Mouse (Mus musculus) left cerebral cortex, postnatal 10 days (tissue): ENCODE measurements around the gene Zc3h4. TPM values are rescaled to one million over a fixed set of nuclear protein-coding genes. Genes with fewer than 3 reads are reported as not detected.

ENCODE experiments used
- DNase-seq, 2 experiments: peaks; one replicate each; pipeline ENCODE4 v3.0.0; 2021 to 2022; ENCODE audit warnings: low spot score in 2 of 2, mixed read lengths in 1 of 2; ENCODE audit errors: extremely low spot score in 1 of 2
- intact Hi-C: fragments of 180-260 bp; cut with DNase I; formaldehyde crosslinking; loops from one replicate; pipeline ENCODE4 v1.15.1; 2025
- total RNA-seq, 2 experiments: library from RNA; stranded (reverse); gene quantifications; 2 replicates each; pipeline ENCODE4 v1.2.3; 2021

Zc3h4 gene
- total RNA-seq, 2 experiments from 2014 or later: 54.3 to 57.2 TPM

DNA sequence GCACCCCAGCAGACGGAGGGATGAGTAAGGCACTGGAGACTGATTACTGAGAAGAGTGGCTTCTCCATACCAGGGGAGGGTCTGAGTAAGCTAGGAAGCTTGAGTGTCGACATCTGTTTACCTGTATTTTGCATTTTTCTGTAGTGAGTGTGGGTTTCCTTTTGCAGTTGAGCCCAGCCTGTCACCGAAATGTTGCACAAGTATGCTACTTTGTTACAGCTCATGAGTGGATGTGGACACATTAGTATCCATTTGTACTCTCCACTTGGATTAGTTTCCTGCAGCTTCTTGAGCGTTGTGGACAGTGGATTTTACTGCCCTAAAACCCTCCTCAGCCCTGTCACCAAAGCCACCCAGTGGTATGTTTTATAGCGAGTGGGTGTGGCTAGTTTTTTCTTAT, 18.0 kb downstream of the Zc3h4 start:
- intact Hi-C loops: no loop called here
- DNase-seq: no peak

DNA sequence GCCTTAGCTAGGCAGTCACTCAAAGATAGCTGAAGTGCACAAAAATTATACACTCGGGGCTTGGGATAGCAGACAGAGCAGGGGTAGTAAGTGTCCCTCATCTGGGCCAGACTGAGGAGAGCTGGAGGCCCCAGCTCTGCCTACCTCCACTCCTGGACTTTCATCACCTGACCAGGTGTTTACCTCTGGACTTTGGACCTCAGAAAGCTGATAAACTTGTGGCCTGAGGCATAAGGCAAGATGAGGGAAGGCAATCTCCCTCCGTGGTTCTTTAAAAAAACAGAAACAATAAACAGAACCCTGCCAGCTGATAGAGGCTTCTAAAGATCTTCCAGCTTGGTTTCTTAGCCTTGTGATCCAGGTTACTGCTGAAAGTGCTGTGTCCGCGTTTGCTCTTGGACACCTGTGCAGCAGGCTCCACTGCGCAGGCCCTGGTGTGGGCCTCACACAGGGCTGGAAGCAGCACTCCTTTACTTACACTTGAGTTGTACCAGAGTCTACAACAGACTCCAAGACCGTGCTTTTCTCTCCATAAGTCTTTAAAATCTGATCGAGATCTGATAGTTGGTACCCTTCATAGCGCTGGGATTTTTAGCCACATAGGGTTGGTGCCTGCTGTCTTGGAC, 19.9 kb downstream of the Zc3h4 start:
- no peak for DNase-seq
- intact Hi-C loops: no loop called here

DNA sequence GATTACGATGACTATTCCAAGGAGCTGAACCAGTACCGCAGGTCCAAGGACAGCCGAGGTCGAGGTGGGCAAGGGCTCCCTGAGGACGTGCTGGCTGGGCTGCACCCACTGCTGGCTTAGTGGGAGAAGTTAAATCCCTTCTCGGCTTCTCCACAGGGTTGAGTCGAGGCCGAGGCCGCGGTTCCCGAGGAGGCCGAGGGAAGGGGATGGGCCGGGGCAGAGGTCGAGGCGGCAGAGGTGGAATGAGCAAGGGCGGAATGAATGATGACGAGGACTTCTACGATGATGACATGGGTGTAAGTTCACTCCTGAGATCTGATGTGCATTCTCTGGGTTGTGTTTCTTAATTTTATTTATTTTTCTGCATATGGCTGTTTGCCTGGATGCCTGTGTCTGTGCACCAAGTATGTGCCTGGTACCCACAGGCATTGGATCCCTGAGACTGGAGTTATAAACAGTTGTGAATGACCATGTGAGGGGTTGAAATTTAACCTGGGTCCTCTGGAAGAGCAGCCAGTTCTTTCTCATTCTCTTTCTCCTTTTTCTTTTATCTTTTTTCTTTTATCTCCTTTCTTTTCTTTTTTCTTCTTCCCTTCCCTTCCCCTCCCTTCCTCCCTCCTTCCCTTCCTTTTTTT, 21.6 kb downstream of the Zc3h4 start:
- no peak for DNase-seq
- intact Hi-C loops: no loop called here

DNA sequence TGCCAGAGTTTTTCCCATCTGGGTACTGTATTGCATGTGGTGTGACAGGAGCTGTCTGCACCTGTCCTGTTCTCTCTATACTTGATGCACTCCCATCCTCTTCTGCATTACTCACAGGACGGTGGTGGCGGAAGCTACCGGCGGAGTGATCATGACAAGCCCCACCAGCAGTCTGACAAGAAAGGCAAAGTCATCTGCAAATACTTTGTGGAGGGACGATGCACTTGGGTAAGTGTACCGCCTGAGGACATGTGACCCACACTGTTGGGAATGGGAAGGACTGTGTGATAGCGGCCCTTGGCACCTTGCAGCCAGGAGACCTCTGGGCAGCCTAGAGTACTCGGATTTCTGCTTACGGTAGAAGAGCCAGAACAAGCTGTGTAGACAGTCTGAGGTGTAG, 23.0 kb downstream of the Zc3h4 start:
- intact Hi-C loops: no loop called here
- DNase-seq: no peak

DNA sequence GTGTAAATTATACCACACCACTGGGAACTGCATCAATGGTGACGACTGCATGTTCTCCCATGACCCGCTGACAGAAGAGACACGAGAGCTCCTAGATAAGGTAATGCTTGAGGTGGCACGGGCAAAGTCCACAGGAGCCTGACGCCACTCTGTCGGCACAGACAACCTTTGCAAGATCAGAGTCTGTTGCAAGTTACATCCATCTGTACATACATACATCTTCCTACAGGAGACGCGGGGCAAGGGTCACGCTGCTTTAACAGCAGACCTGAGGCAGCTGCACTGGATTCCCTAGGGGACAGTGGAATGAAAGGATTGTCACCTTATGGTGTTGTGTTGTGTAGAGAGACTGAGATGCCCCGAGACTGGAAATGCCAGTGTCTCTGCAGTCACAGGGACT, 25.0 kb downstream of the Zc3h4 start:
- DNase-seq: no peak
- intact Hi-C loops: loop anchor here (2.0 kb wide), 1 partner anchor 29 kb away; no protein-coding TSS in a partner anchor

DNA sequence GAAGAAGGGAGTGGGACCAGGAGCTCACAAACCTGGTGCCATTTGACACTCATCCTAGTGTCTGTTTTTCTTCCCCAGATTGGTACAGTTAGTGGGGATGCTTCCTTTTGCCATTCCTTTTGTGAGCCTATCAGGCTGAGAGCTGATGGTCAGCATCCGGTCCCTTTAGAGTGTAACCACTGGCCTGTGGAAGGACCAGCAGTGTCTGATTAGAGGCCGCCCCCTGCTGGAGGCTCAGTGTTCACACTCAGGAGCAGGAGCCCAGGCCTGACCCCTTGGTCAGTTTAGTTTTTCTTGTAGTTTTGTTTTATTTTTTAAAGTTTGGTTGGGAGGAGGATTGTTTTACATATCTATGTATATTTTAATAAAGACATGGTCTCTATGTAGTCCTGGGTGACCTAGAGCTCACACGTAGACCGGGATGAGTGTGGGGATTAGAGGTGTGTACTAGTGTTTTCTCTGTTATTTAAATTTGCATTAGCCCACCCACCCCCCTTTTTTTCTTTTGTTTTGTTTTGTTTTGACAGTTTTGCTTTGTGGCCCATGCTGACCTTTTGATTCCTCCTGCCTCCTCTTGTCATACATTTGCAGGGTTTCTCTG, 25.5 kb downstream of the Zc3h4 start:
- DNase-seq: peak; percentile 23 to 87
- intact Hi-C loops: loop anchor here (2.0 kb wide), 1 partner anchor 29 kb away; no protein-coding TSS in a partner anchor

DNA sequence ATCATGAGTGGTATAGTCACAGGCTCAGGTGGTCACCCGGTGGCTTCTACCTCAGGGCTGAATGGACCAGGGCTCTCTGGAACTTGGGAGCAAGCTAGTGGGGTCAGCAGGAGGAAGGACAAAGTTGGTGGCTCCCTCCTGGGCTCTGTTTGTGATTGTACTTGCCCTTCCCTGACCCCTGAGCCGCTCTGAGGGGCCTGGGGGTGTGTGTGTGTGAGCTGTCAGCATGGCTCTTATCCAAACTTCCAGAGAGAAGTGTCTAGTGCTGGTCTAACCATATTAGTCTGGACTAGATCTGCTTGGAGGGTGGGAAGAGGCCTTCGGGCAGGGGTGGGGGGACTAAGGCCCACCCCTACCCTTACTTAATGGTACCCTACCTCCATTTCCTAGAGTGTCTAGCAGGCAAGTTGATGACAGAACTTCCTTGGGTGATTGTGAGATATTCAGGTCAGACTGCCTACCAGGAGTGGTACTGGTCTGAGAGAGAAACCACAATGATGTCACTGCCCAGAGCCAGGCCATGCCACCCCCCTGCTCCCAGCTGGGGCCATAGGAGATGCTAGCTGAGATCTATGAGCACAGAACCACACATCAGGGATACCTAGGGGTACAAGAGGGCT, 32.8 kb downstream of the Zc3h4 start:
- intact Hi-C loops: no loop called here
- no peak for DNase-seq

DNA sequence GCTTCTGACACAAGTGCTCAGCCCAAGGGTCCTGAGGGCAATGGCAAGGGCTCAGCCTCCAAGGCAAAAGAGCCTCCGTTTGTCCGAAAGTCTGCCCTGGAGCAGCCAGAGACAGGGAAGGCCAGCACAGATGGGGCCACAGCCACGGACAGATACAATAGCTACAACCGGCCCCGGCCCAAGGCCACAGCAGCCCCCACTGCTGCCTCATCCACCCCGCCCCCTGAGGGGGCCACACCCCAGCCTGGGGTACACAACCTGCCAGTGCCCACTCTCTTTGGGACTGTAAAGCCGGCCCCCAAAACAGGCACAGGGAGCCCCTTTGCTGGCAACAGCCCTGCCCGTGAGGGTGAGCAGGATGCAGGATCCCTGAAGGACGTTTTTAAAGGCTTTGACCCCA, 34.4 kb downstream of the Zc3h4 start:
- intact Hi-C loops: no loop called here
- no peak for DNase-seq

DNA sequence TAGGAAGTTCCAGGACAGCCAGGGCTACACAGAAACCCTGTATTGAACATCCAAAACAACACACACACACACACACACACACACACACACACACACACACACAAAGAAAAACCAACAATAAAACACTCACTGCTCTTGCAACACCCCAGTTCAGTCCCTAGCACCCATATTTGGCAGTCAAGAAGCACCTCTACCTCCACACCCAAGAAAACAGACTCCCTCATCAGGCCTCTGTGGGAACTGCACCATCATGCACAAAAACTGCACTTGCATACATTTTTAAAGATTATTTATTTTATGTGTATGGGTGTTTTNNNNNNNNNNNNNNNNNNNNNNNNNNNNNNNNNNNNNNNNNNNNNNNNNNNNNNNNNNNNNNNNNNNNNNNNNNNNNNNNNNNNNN, 40.5 kb downstream of the Zc3h4 start:
- intact Hi-C loops: no loop called here
- no peak for DNase-seq

DNA sequence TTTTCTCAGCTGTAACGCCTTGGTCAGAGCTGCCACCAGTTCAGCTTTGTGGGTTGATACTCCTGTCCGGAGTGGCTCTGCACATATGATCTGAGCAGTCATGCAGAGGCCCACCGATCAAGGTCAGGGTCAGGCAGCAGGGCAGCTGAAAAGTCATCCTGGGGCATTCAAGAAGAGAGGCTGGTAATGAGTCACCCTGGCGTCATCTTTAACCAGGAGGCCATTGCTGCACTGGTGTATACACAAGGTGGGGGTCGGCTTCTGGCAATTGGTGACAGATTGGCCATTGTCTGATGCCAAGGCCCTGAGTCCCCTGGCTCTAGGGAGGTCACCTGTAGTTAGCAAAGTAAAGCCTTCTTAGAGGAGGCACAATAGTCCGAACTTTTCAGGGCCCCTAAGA, 50.9 kb downstream of the Zc3h4 start:
- intact Hi-C loops: no loop called here

DNA sequence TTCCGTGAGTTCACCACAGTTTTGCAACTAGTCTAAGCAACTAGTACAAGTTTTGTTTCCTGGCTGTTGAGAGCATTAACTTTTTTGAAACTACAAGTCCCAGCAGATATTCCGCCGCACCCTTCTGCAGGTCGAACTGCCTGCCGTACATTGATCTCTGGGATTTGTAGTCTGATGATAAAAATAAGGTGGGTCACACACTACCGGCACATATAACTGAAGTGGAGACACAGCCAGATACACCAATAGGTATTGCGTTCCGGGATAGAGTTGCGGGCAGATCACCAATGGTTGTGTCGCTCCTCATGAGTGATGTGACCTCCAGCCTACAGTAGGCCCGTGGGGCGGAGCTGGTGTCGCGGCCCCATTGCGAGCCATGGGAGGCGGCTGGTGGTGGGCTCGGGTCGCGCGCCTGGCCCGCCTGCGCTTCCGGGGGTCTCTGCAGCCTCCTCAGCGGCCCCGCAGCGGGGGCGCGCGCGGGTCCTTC, 51.9 kb downstream of the Zc3h4 start, which contains the start of gene Tmem160:
Tmem160 (plus strand) TSS at position 193 of the 487 bp plus-strand sequence.
- peak; percentile 92 to 94 for DNase-seq
- intact Hi-C loops: no loop called here

More for the DNA sequence above, 50.9 kb downstream of the Zc3h4 start:
- no peak for DNase-seq

DNA sequence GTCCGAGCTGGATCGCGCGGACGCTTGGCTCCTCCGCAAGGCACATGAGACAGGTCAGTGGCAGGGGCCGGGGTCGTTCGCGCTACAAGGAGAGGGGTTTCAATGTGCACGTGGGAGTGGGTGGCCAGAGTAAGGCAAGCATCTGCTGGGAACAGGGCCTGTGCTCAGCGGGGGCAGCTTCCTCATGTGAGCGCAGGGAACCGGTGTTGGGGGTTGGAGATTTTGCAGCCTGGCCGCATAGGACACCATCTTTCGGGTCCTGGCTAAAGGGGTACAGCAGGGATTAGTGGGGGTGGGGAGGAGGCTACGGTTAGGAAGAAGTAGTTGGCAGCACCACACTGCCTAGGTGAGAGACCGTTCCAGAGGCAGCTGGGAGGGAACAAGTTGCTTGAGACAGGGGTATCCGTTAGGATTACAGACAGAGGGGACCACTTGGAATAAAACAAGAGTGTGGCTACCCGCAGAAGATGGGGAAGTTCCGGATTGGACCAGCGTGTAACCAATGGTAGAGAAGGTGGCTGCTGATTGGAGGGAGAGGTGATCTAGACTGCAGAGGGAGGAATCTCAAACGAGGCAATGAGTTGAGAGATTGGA, 52.5 kb downstream of the Zc3h4 start:
- peak; percentile 54 to 59 for DNase-seq
- intact Hi-C loops: no loop called here

DNA sequence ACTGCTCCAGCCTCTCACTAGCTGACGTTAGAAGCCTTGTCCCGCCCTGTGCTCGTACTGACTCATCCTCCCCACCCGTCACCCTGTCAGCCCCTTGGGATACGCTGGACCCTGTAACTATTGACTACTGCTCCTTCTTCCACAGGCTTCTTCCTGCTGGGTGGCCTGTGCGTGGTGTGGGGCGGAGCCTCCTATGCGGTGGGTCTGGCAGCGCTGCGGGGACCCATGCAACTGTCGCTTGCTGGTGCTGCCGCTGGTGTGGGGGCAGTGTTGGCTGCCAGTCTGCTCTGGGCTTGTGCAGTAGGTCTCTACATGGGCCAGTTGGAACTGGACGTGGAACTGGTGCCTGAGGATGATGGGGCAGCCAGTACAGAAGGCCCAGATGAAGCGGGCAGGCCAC, 54.3 kb downstream of the Zc3h4 start:
- DNase-seq: peak in 1 of 2 experiments; percentile 38
- intact Hi-C loops: no loop called here

DNA sequence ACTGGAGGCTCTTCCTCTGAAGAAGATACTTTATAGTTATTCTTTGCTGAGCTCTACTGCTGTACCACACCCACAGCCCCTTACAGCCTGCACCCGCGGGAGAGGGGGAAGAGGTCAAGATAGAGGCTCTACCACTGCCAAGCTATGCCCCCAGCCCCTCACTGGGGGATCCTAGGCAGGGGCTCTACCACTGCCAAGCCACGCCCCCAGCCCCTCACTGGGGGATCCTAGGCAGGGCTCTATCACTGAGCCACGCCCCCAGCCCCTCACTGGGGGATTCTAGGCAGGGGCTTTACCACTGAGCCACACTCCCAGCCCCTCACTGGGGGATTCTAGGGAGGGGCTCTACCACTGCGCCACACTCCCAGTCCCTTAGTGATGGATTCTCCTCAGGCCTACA, 55.6 kb downstream of the Zc3h4 start:
- intact Hi-C loops: no loop called here
- DNase-seq: no peak

DNA sequence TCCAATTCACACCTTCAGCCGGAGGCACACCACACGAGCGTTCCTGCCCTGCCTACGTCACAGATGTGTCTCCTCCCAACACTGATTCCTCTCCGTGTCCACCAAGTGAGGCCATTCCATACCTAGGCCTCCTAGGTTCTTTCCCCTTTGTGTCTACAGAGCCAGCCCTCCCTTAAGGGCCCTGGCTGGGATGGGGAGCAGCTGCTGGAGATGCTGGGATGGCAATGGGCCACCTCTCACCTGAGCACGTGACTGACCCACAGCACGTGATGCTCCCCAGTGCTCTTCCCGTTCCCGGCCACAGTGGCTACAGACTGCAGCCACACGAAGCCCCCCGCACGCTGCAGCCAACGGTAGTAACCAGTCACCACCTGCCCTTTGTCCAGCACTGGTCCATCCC, 59.9 kb downstream of the Zc3h4 start:
- intact Hi-C loops: loop anchor here (10.0 kb wide), 1 partner anchor 166 kb away; no protein-coding TSS in a partner anchor
- DNase-seq: peak in 1 of 2 experiments; percentile 24

DNA sequence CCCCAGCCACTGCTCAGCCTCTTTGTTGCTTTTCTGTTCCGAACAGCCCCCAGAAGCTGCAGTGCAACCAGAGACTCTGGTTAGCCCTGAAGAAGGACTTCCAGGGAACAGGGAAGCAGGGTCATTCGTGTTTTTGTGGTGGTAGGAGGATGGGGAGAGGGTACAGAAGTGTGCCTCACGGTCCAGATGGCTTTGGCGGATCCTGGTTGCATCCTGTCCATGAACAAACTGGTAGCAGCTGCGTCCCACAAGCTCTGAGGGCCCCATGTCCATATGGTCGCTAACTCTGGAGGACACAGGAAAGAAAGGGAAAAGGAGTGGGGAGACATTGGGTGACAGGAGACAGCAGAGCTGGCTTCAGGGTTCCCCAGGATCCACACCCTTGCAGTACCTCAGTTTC, 60.4 kb downstream of the Zc3h4 start:
- intact Hi-C loops: loop anchor here (10.0 kb wide), 1 partner anchor 166 kb away; no protein-coding TSS in a partner anchor
- no peak for DNase-seq

DNA sequence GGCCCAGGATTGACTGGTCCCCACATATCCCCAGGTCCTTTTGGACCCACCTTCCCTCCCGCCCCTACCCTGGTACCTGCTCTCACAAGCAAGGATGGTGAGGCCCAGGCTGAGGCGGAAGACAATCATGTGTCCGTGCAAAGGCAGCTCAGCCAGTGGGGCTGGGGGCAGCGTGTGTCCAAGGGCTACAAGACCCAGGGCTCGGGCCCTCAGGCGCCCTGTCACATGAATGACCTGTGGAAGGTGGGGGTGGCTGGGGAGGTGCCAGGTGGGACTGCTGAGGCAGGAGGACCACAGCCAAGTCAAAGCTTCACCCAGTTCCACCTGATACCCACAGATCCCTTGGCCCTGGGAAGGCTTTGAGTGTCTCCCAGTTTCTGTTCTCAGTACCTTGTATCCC, 61.0 kb downstream of the Zc3h4 start:
- intact Hi-C loops: loop anchor here (2.0 to 10.0 kb wide), 2 partner anchors 65 to 167 kb away; no protein-coding TSS in a partner anchor
- peak in 1 of 2 experiments; percentile 46 for DNase-seq

DNA sequence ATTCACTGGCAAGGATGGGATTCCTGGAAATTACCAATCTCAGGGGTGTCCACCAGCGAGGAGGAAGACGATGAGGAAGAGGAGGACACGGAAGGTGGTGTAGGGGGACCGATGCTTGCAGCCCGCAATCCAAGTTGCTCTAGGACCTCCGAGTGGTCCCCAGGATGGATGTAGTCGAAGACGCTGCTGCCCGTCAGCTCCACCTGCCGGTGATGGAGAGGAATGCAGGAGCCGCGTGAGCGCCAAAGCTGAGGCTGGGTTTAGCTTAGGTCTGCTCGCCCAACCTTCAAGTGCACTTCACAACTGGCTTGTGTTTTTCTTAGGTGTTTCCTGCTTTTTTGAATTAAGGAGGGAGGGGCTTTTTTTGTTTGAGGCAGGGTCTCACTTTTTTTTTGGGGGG, 62.5 kb downstream of the Zc3h4 start:
- intact Hi-C loops: loop anchor here (2.0 to 10.0 kb wide), 2 partner anchors 66 to 168 kb away; no protein-coding TSS in a partner anchor
- DNase-seq: peak; percentile 71 to 85

DNA sequence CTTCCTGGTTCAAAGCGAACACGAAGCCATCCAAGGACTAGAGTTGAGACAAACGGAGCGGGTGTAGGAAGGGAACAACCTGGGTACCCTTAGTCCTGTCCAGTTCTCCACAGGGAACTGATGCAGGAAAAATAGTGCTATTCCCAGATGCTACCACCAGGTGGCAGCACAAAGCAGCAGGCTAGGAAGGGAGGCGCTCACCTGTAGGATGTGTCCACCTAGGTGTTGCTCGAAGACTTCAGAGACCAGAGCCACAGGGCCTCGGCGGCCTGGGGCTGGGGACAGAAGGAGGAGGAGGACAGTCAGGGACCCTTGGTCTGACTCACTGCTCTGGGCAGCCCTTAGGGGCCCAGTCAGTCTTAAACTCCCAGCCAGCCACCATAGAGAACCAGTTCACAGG, 64.5 kb downstream of the Zc3h4 start:
- peak in 1 of 2 experiments; percentile 62 for DNase-seq
- intact Hi-C loops: loop anchor here (2.0 to 10.0 kb wide), 2 partner anchors 154 to 170 kb away; no protein-coding TSS in a partner anchor
